Mouse (Mus musculus): ENCODE data around the gene Palmd. TPM values are rescaled to one million over a fixed set of nuclear protein-coding genes. Genes with fewer than 3 reads are reported as not detected.

The Palmd gene
- polyA plus RNA-seq (2015; fragmentation: Nextera tagmentation; extraction: Ambion mirVana) = 9.9 and 11.3 TPM in 2 replicates

GRCm38 (mm10) chr3:116968540-116968997 is at the start of gene Palmd:
Palmd (minus strand) TSS chr3:116968987.
- ATAC-seq (ENCODE audit: low FRiP score, low read depth) = peak; percentile 91
- 3% methylated on average over 17 of the region's 17 CpGs for WGBS

GRCm38 (mm10) chr3:117010182-117010581 is 41.4 kb upstream of the Palmd start:
- Histone ChIP-seq H3K4me3 (no peak overlapping the region), H3K4me2 (no peak overlapping the region), H3K9me3 (no peaks in the 10 kb centered on the region), H3K9ac (no peak overlapping the region), H3K4me1 (replicated peaks) (no peaks in the 10 kb centered on the region), H3K36me3 (no peaks in the 10 kb centered on the region), H3K27ac (replicated peaks) (no peak overlapping the region), H3K27me3 (no peaks in the 10 kb centered on the region; the same call in 1 of the 2 replicates)
- 65% methylated on average over 6 of the region's 6 CpGs for WGBS
- ATAC-seq (ENCODE audit: low FRiP score, low read depth) = peak; percentile 27; the same call in 1 of the 2 replicates

More at GRCm38 (mm10) chr3:116968540-116968997, at the start of gene Palmd:
- Histone ChIP-seq H3K36me3 (no peaks in the 10 kb centered on the region), H3K27ac (replicated peaks) (peak within 1 kb of the TSS; percentile 78), H3K4me1 (replicated peaks) (peaks cover 13% of the 10 kb centered on the region), H3K9ac (peak within 1 kb of the TSS; percentile 50), H3K4me2 (peak within 1 kb of the TSS; percentile 71), H3K9me3 (no peaks in the 10 kb centered on the region), H3K27me3 (no peaks in the 10 kb centered on the region), H3K4me3 (peak within 1 kb of the TSS; percentile 51)

- Histone ChIP-seq H3K4me2 (no peak overlapping the region), H3K9me3 (no peaks in the 10 kb centered on the region), H3K36me3 (no peaks in the 10 kb centered on the region), H3K4me1 (replicated peaks) (no peaks in the 10 kb centered on the region; the same call in 1 of the 2 replicates), H3K27ac (replicated peaks) (no peak overlapping the region), H3K9ac (no peak overlapping the region), H3K27me3 (no peaks in the 10 kb centered on the region; the same call in 1 of the 2 replicates), H3K4me3 (no peak overlapping the region)
- WGBS = 53% methylated on average over 6 of the region's 6 CpGs
- ATAC-seq (ENCODE audit: low FRiP score, low read depth) = no peak
Measured at GRCm38 (mm10) chr3:117007340-117007739, 38.6 kb upstream of the Palmd start.

DNA sequence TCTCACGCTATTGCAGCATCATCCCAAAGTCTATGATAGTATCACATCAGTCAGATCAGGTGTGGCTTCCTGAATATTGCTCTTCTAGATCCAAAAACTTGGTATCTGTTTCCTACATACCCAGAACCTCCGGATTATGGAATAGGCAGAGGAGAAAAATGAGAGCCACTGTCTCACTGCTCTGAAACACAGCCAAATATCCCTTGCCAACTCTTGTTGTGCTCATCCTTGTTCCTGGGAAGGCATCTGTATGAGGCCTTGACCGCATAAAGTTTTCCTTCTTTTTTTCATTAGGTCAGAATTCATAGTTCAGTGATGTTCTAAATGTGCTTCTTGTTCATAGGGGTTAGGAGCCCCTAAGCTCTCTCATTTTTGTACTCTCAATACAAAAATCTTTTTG is 37.8 kb upstream of the Palmd start:
- H3K4me1 ChIP-seq (replicated peaks) = peaks cover 6% of the 10 kb centered on the region; the same call in 1 of the 2 replicates
- no peak overlapping the region for H3K4me2 ChIP-seq
- no peak overlapping the region for H3K4me3 ChIP-seq
- H3K9me3 ChIP-seq = no peaks in the 10 kb centered on the region
- no peak overlapping the region for H3K27ac ChIP-seq (replicated peaks)
- H3K9ac ChIP-seq = no peak overlapping the region
- ATAC-seq (ENCODE audit: low FRiP score, low read depth) = no peak
- H3K36me3 ChIP-seq = no peaks in the 10 kb centered on the region
- no peaks in the 10 kb centered on the region; the same call in 1 of the 2 replicates for H3K27me3 ChIP-seq
- WGBS = 84% methylated on average over 3 of the region's 3 CpGs

GRCm38 (mm10) chr3:117003379-117003778 is 34.6 kb upstream of the Palmd start:
- ATAC-seq (ENCODE audit: low FRiP score, low read depth) = no peak
- WGBS = 75% methylated on average over 6 of the region's 6 CpGs
- peaks cover 6% of the 10 kb centered on the region; the same call in 1 of the 2 replicates for H3K4me1 ChIP-seq (replicated peaks)
- H3K9me3 ChIP-seq = no peaks in the 10 kb centered on the region
- no peak overlapping the region for H3K27ac ChIP-seq (replicated peaks)
- no peaks in the 10 kb centered on the region for H3K36me3 ChIP-seq
- no peak overlapping the region for H3K4me2 ChIP-seq
- no peak overlapping the region for H3K9ac ChIP-seq
- no peak overlapping the region for H3K4me3 ChIP-seq
- H3K27me3 ChIP-seq = no peaks in the 10 kb centered on the region; the same call in 1 of the 2 replicates

GRCm38 (mm10) chr3:117001686-117002485 is 33.1 kb upstream of the Palmd start:
- ATAC-seq (ENCODE audit: low FRiP score, low read depth) = peak; percentile 74; the same call in 1 of the 2 replicates
- 18% methylated on average over 9 of the region's 9 CpGs for WGBS

GRCm38 (mm10) chr3:116993011-116993410 is 24.2 kb upstream of the Palmd start:
- Histone ChIP-seq H3K4me3 (no peak overlapping the region), H3K9me3 (no peaks in the 10 kb centered on the region), H3K36me3 (no peaks in the 10 kb centered on the region), H3K27me3 (no peaks in the 10 kb centered on the region), H3K27ac (replicated peaks) (no peak overlapping the region), H3K4me1 (replicated peaks) (no peaks in the 10 kb centered on the region), H3K4me2 (no peak overlapping the region), H3K9ac (no peak overlapping the region)
- WGBS = 85% methylated on average over 2 of the region's 2 CpGs
- ATAC-seq (ENCODE audit: low FRiP score, low read depth) = no peak

More at GRCm38 (mm10) chr3:117001686-117002485, 33.1 kb upstream of the Palmd start:
- H3K4me1 ChIP-seq (replicated peaks) = peaks cover 6% of the 10 kb centered on the region; the same call in 1 of the 2 replicates
- no peaks in the 10 kb centered on the region for H3K9me3 ChIP-seq
- H3K36me3 ChIP-seq = no peaks in the 10 kb centered on the region
- no peak overlapping the region for H3K4me3 ChIP-seq
- H3K4me2 ChIP-seq = no peak overlapping the region
- no peaks in the 10 kb centered on the region; the same call in 1 of the 2 replicates for H3K27me3 ChIP-seq
- no peak overlapping the region for H3K27ac ChIP-seq (replicated peaks)
- H3K9ac ChIP-seq = no peak overlapping the region

GRCm38 (mm10) chr3:116991180-116991579 is 22.4 kb upstream of the Palmd start:
- Histone ChIP-seq H3K27me3 (no peaks in the 10 kb centered on the region), H3K36me3 (no peaks in the 10 kb centered on the region), H3K9me3 (no peaks in the 10 kb centered on the region), H3K4me3 (no peak overlapping the region), H3K9ac (no peak overlapping the region), H3K4me2 (no peak overlapping the region), H3K4me1 (replicated peaks) (no peaks in the 10 kb centered on the region), H3K27ac (replicated peaks) (no peak overlapping the region)
- no peak for ATAC-seq (ENCODE audit: low FRiP score, low read depth)
- 90% methylated on average over 2 of the region's 2 CpGs for WGBS

DNA sequence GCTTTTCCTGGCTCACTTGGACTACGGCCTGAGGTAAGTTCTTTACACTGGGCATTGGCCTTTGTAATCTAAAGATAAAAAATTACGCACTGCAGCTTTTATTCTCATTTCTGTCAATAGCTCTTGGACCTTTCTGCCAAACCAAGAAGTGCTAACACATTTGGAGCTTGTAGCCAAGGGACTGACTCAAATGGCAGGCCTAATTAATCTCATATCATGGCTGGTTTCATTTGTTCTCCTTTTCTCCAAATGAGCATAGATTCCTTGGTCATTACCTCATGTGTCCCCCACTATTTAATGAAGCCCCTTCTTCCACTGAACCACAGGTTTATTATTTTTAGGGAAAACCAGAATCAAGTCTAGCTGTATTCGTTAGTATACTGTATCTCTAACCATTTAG is 19.4 kb upstream of the Palmd start:
- Histone ChIP-seq H3K36me3 (no peaks in the 10 kb centered on the region), H3K9me3 (no peaks in the 10 kb centered on the region), H3K4me1 (replicated peaks) (0 out of 2 replicates have a peak, but pooled peaks cover 5% of the 10 kb centered on the region), H3K9ac (no peak overlapping the region), H3K27me3 (no peaks in the 10 kb centered on the region), H3K4me3 (no peak overlapping the region), H3K4me2 (no peak overlapping the region), H3K27ac (replicated peaks) (no peak overlapping the region)
- 93% methylated on average over 3 of the region's 3 CpGs for WGBS
- ATAC-seq (ENCODE audit: low FRiP score, low read depth) = no peak

- WGBS = 60% methylated on average over 2 of the region's 2 CpGs
- Histone ChIP-seq H3K4me3 (no peak overlapping the region), H3K9ac (no peak overlapping the region), H3K9me3 (no peaks in the 10 kb centered on the region), H3K27me3 (no peaks in the 10 kb centered on the region), H3K4me2 (no peak overlapping the region), H3K27ac (replicated peaks) (no peak overlapping the region), H3K4me1 (replicated peaks) (0 out of 2 replicates have a peak, but pooled peaks cover 5% of the 10 kb centered on the region), H3K36me3 (no peaks in the 10 kb centered on the region)
- no peak for ATAC-seq (ENCODE audit: low FRiP score, low read depth)
Measured at GRCm38 (mm10) chr3:116986451-116986850, 17.7 kb upstream of the Palmd start.

- no peak for ATAC-seq (ENCODE audit: low FRiP score, low read depth)
- Histone ChIP-seq H3K36me3 (no peaks in the 10 kb centered on the region), H3K27ac (replicated peaks) (no peak overlapping the region), H3K4me2 (no peak overlapping the region), H3K4me3 (no peak overlapping the region), H3K9me3 (no peaks in the 10 kb centered on the region), H3K4me1 (replicated peaks) (0 out of 2 replicates have a peak, but pooled peaks cover 5% of the 10 kb centered on the region), H3K9ac (no peak overlapping the region), H3K27me3 (no peaks in the 10 kb centered on the region)
- 64% methylated on average over 1 of the region's 1 CpGs for WGBS
Measured at GRCm38 (mm10) chr3:116985741-116986140, 17.0 kb upstream of the Palmd start.

- ATAC-seq (ENCODE audit: low FRiP score, low read depth) = peak; percentile 78; the same call in 1 of the 2 replicates
- no peak overlapping the region for H3K9ac ChIP-seq
- H3K9me3 ChIP-seq = no peaks in the 10 kb centered on the region
- H3K4me1 ChIP-seq (replicated peaks) = 0 out of 2 replicates have a peak, but pooled peaks cover 5% of the 10 kb centered on the region
- H3K36me3 ChIP-seq = no peaks in the 10 kb centered on the region
- no peak overlapping the region for H3K27ac ChIP-seq (replicated peaks)
- H3K4me3 ChIP-seq = no peak overlapping the region
- WGBS = 15% methylated on average over 1 of the region's 1 CpGs
- no peaks in the 10 kb centered on the region for H3K27me3 ChIP-seq
- no peak overlapping the region for H3K4me2 ChIP-seq
Measured at GRCm38 (mm10) chr3:116985042-116985455, 16.3 kb upstream of the Palmd start.
